Mouse (Mus musculus): Measurements from ENCODE around the gene Pkd1l2.

- TF ChIP-seq CTCF (IDR thresholded peaks at IDR 0.05; ENCODE audit: low read depth): no peak
- TF ChIP-seq EP300 (IDR thresholded peaks at IDR 0.05; ENCODE audit: low read depth): no peak
Observed at GRCm38 (mm10) chr8:117068294-117068693, 14.0 kb downstream of the Pkd1l2 start.
